Mouse (Mus musculus) MEL (cell line): ENCODE data around the gene Asb7. TPM values are rescaled to one million over a fixed set of nuclear protein-coding genes. Genes with fewer than 3 reads are reported as not detected.

Experiments
- polyA plus RNA-seq, 2 experiments: library from polyadenylated mRNA; stranded (reverse) in 1 of 2; unstranded in 1 of 2; fragments of >175 nt in 1 of 2; fragments of >200 nt in 1 of 2; gene quantifications; 2 replicates each; pipeline versions ENCODE4 v1.2.1 to v1.2.4; 2012; ENCODE audit warnings: low replicate concordance in 2 of 2, low read depth in 1 of 2; ENCODE audit not compliant: insufficient read length in 2 of 2, insufficient read depth in 1 of 2, missing spikeins in 1 of 2
- total RNA-seq: library from RNA; depleted of rRNA; stranded (reverse); fragments of 300-350 nt; gene quantifications from 2 replicates; pipeline ENCODE4 v1.2.3, GENCODE M21; 2012; rRNA removed

Asb7 gene
- total and polyA plus RNA-seq, 3 experiments, result 7.1 to 12.5 TPM; not detected in 1

Other genes starting within 250 kb of the Asb7 start
- 6.9 and 9.1 TPM in 2 replicates for gene Lins1, start 293 bp upstream of the Asb7 start, total RNA-seq
- gene Lins1, start 293 bp upstream of the Asb7 start, polyA plus RNA-seq, result 10 to 100 TPM in 1 of 2 experiments, not detected in 1; 14.5 TPM
- not detected in 2 replicates for gene Cers3, start 53.9 kb upstream of the Asb7 start, total RNA-seq
- under 1 TPM in 1 of 2 experiments, not detected in 1; 0.04 TPM for gene Cers3, start 53.9 kb upstream of the Asb7 start, polyA plus RNA-seq
- 0.16 and 0.42 TPM in 2 replicates for gene Adamts17, start 150.1 kb upstream of the Asb7 start, total RNA-seq
- under 1 TPM in 1 of 2 experiments, not detected in 1; 0.33 TPM for gene Adamts17, start 150.1 kb upstream of the Asb7 start, polyA plus RNA-seq